Comparison of ENCODE assay signal across 16 mouse cellular contexts in the genomic region with DNA sequence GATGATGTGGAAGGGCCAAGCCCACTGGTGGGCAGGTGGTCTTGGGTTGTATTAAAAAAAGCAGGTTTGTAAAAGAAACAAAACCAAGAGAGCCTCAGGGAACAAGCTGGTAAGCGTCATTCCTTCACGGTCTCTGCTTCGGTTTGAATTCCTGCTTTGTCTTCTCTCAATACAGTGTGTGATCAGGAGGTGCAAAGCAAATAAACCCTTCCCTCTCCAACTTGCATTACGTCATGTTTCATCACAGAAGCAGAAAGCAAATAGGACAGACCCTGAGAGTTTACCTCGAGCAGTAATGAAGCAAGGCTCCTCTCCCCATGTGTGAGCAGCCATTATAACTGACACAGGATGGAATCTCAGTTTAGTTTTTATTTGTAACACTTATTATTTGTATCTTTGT.
"Had no signal": no experiment of that assay in that cellular context is flagged by ENCODE, and none has a peak within 500 bp of the region (broad histone marks: within the 10 kb centered on the region; RNA-seq: fewer than 3 reads in every experiment).

No protein-coding gene starts in this region.

- H3K9me3 ChIP-seq: limb, embryonic 10.5 days; liver, embryonic 15.5 days; megakaryocyte, embryonic 14.5 days; midbrain, embryonic 13.5 days; neural tube, embryonic 15.5 days had no signal

- H3K4me2 ChIP-seq: liver, embryonic 11.5 days; liver, embryonic 15.5 days; midbrain, embryonic 13.5 days; neural tube, embryonic 15.5 days had no signal

- ATAC-seq: midbrain, embryonic 13.5 days had no signal

- H3K36me3 ChIP-seq: limb, embryonic 10.5 days; liver, embryonic 15.5 days; midbrain, embryonic 13.5 days; neural tube, embryonic 15.5 days had no signal

- H3K4me1 ChIP-seq: limb, embryonic 10.5 days; liver, embryonic 15.5 days; megakaryocyte, embryonic 14.5 days; midbrain, embryonic 13.5 days; neural tube, embryonic 15.5 days had no signal

- DNase-seq: kidney, adult 8-10 months; kidney, postnatal 25 days; lung, adult 2 months; lung, postnatal 14 days; right cerebral cortex, postnatal 4 days; spleen, adult 18-20 months; thymus, postnatal 14 days had no signal

- H3K27ac ChIP-seq: left cerebral cortex, adult 2 months; limb, embryonic 10.5 days; liver, embryonic 15.5 days; macrophage; midbrain, embryonic 13.5 days; neural tube, embryonic 15.5 days had no signal

- H3K4me3 ChIP-seq: left cerebral cortex, adult 2 months; limb, embryonic 10.5 days; liver, embryonic 15.5 days; megakaryocyte, embryonic 14.5 days; midbrain, embryonic 13.5 days; myocyte; neural tube, embryonic 15.5 days had no signal

- H3K9ac ChIP-seq: liver, embryonic 15.5 days; midbrain, embryonic 13.5 days; neural tube, embryonic 15.5 days had no signal

- H3K27me3 ChIP-seq: liver, embryonic 15.5 days; megakaryocyte, embryonic 14.5 days; midbrain, embryonic 13.5 days; neural tube, embryonic 15.5 days had no signal
